Mouse (Mus musculus) small intestine, adult 2 months (tissue): Measurements from ENCODE around the gene Adarb1.

ENCODE experiments used
- CTCF ChIP-seq: fragments of 200-500 bp; IDR thresholded peaks from 2 replicates; pipeline ENCODE4 v1.5.1; 2012; ENCODE audit warnings: low read depth, mild to moderate bottlenecking, control low read depth, inconsistent platforms, low read length, moderate library complexity, mixed read lengths; ENCODE audit not compliant: insufficient replicate concordance, insufficient read length; ENCODE audit errors: extremely low read depth
- POLR2A ChIP-seq: fragments of 200-500 bp; IDR thresholded peaks from 2 replicates; pipeline ENCODE4 v1.6.1; 2012; ENCODE audit warnings: low read depth, mild to moderate bottlenecking, control low read depth, inconsistent platforms, low read length, moderate library complexity

GRCm38 (mm10) chr10:77455251-77456010 is 37.4 kb upstream of the Adarb1 start:
- no peak for TF ChIP-seq POLR2A
- no peak for TF ChIP-seq CTCF
